Mouse (Mus musculus) midbrain, postnatal 0 days (tissue): Measurements from ENCODE around the gene Homer2. TPM values are rescaled to one million over a fixed set of nuclear protein-coding genes. Genes with fewer than 3 reads are reported as not detected.

Source experiments
- ATAC-seq: fragments of 200-750 bp; cut with Nextera tagmentation; 2 replicates; pipeline ENCODE4 v1.8.0; 2017; ENCODE audit warnings: moderate number of reproducible peaks, mild to moderate bottlenecking, moderate TSS enrichment, moderate library complexity; ENCODE audit not compliant: low FRiP score
- DNase-seq: peaks from one replicate; pipeline ENCODE4 v3.0.0-alpha.2; 2015; ENCODE audit warnings: low spot score
- H3K27ac ChIP-seq: fragments of 300-500 bp; sonication (generic); 2 replicates; pipeline ENCODE4 v1.5.1; 2014; ENCODE audit warnings: low read depth, mild to moderate bottlenecking, low read length, mixed read lengths
- H3K27me3 ChIP-seq: fragments of 300-500 bp; sonication (generic); 2 replicates; pipeline ENCODE4 v1.6.1; 2014; ENCODE audit warnings: low read length, control low read depth, mixed read lengths; ENCODE audit not compliant: insufficient read depth
- H3K36me3 ChIP-seq: fragments of 300-500 bp; sonication (generic); 2 replicates; pipeline ENCODE4 v1.6.1; 2014; ENCODE audit warnings: low read length, control low read depth, mixed read lengths; ENCODE audit not compliant: insufficient read depth
- H3K4me1 ChIP-seq: fragments of 300-500 bp; sonication (generic); 2 replicates; pipeline ENCODE4 v1.6.1; 2014; ENCODE audit warnings: mild to moderate bottlenecking, control low read depth, antibody characterized with exemption, low read length, mixed read lengths; ENCODE audit not compliant: insufficient read depth
- H3K4me2 ChIP-seq: fragments of 300-500 bp; sonication (generic); 2 replicates; pipeline ENCODE4 v1.6.1; 2014; ENCODE audit warnings: low read depth, mild to moderate bottlenecking, low read length, mixed read lengths; ENCODE audit not compliant: poor library complexity, severe bottlenecking
- H3K4me3 ChIP-seq: fragments of 300-500 bp; sonication (generic); 2 replicates; pipeline ENCODE4 v1.5.1; 2014; ENCODE audit warnings: low read depth, mild to moderate bottlenecking, low read length, moderate library complexity
- H3K9ac ChIP-seq: fragments of 300-500 bp; sonication (generic); replicated peaks from 2 replicates; pipeline ENCODE4 v1.6.1; 2014; ENCODE audit warnings: mild to moderate bottlenecking, low read length, moderate library complexity, mixed read lengths; ENCODE audit not compliant: poor library complexity, severe bottlenecking
- H3K9me3 ChIP-seq: fragments of 300-500 bp; sonication (generic); 2 replicates; pipeline ENCODE4 v1.6.1; 2016; ENCODE audit warnings: low read length, control low read depth
- CTCF ChIP-seq: IDR thresholded peaks from 2 replicates; pipeline ENCODE4 v1.5.1; 2016; ENCODE audit warnings: antibody characterized with exemption, mild to moderate bottlenecking
- WGBS: fragments of 180-500 bp; shearing (Covaris S2); extraction: QIAGEN DNeasy Blood & Tissue Kit; methylation state at CpG from one replicate; pipeline ENCODE4 v1.1.7; 2014; 5-methylcytosine and 5-hydroxymethylcytosine counted together
- polyA plus RNA-seq: library from polyadenylated mRNA; unstranded; fragments of >200 nt; fragmentation: Nextera tagmentation; extraction: Ambion mirVana; gene quantifications from 2 replicates; pipeline ENCODE4 v1.2.1, GENCODE M21; 2015
- total RNA-seq: library from RNA; depleted of rRNA; stranded (reverse); fragments of >200 nt; gene quantifications from 2 replicates; pipeline ENCODE4 v1.2.3, GENCODE M21; 2014

The Homer2 gene
- total and polyA plus RNA-seq, 2 experiments from 2014 or later, result 25.6 to 29.5 TPM

DNA sequence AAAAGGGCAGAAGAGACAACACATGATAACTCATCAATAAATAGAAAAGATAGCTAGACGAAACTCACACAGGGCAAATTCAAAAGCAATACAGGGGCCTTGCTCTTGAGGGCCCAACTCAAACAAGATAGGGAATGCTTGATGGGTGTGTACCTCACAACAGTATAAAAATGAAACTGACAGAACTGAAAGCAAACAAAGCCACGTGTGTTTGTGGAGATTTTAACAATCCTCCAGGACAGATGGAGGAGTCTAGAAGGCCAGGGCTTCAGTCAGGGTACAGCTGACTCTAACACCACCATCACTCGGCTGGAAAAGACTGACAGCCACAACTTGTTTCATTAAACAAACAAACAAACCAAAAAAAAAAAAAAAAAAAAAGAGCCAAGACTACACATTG is 44.3 kb downstream of the Homer2 start:
- WGBS, result 62% methylated on average over 3 of the region's 3 CpGs
- H3K4me1 ChIP-seq, result no peaks in the 10 kb centered on the region
- no peaks in the 10 kb centered on the region for H3K36me3 ChIP-seq
- H3K9ac ChIP-seq, result no peak overlapping the region
- H3K4me3 ChIP-seq, result no peak overlapping the region
- no peak overlapping the region for H3K4me2 ChIP-seq
- TF ChIP-seq CTCF, result no peak
- no peak for ATAC-seq
- H3K9me3 ChIP-seq, result no peaks in the 10 kb centered on the region
- no peaks in the 10 kb centered on the region for H3K27me3 ChIP-seq
- DNase-seq, result no peak
- H3K27ac ChIP-seq, result no peak overlapping the region

DNA sequence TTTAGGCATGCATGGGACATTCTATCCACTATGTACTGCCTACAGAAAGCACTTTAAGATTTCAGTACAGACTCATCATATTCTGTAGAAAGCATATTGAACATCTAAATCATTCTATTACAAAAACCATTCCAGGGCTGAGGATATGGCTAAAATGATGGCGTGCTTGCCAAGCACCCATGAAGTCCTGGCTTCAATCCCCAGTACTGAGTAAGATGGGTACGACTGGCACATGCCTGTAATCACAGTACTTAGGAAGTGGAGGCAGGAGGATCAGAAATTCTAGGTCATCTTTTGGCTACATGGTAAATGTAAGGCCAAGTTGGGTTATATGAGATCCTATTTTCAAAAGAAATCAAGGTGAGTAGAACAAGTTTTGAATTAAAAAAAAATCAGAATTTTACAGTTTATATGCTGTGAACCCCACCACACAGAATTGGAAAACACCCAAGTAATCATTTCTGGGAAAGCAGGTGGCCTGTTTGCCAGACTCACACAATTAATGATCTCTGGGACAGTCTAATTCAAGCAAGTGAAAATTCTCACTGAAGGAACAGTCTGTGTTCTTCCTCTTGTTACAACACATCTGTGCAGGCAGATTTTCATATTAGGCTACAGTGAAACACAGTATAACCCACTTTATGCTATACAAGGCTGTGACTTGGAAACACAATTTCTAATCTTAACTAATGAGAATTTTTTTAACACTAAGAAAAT is 49.5 kb downstream of the Homer2 start:
- Histone ChIP-seq H3K27ac (no peak overlapping the region), H3K9ac (no peak overlapping the region), H3K4me3 (no peak overlapping the region), H3K36me3 (no peaks in the 10 kb centered on the region), H3K9me3 (no peaks in the 10 kb centered on the region), H3K27me3 (no peaks in the 10 kb centered on the region), H3K4me2 (no peak overlapping the region), H3K4me1 (peaks cover 6% of the 10 kb centered on the region)
- 91% methylated on average over 2 of the region's 2 CpGs for WGBS
- TF ChIP-seq CTCF, result no peak
- ATAC-seq (no peak), DNase-seq (no peak)

DNA sequence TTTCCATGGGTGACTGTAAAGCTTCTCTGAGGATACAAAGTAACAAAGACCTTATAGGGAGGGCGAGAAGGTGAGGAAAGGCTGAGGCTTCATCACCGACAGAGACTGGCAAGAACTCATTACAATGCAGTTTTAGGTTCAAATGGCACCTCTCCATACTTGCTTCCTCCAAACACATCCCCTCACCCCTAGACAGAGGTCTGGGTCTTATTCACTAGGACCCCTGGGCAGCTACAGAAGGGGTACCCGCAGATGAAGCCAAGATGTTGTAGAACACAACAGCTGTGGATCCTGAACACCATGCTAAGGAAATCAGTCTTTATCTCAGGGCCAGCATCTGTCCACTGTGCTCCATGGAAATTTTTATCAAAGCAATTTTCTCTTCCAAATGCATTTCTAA is 50.3 kb downstream of the Homer2 start:
- no peaks in the 10 kb centered on the region for H3K36me3 ChIP-seq
- no peaks in the 10 kb centered on the region for H3K27me3 ChIP-seq
- H3K4me1 ChIP-seq, result peaks cover 11% of the 10 kb centered on the region
- H3K9me3 ChIP-seq, result no peaks in the 10 kb centered on the region
- H3K27ac ChIP-seq, result no peak overlapping the region
- 83% methylated on average over 3 of the region's 3 CpGs for WGBS
- TF ChIP-seq CTCF, result no peak
- no peak overlapping the region for H3K4me3 ChIP-seq
- no peak overlapping the region for H3K9ac ChIP-seq
- DNase-seq, result no peak
- no peak for ATAC-seq
- H3K4me2 ChIP-seq, result no peak overlapping the region

DNA sequence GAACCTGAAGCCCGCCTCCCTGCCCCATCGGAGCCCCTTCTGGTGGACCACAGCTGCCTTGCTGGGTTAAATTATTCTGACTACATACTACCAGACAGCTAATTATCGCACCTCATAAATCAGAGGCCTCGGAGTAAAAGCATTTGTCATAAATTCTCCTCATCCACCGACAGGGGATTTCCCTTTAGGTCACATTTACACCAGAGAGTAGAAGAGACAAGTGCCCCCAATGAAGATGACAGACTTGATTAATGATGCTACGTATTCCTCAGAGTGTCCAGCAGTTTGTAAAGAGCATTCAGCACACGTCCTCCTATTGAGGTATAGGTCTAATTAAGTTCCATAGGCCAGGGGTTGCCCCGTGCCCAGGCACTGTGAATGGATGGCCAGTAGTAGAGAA is 50.7 kb downstream of the Homer2 start:
- no peak for ATAC-seq
- no peaks in the 10 kb centered on the region for H3K36me3 ChIP-seq
- H3K9me3 ChIP-seq, result no peaks in the 10 kb centered on the region
- 53% methylated on average over 8 of the region's 8 CpGs for WGBS
- no peak for TF ChIP-seq CTCF
- no peak overlapping the region for H3K27ac ChIP-seq
- H3K27me3 ChIP-seq, result no peaks in the 10 kb centered on the region
- H3K4me2 ChIP-seq, result no peak overlapping the region
- H3K4me1 ChIP-seq, result peaks cover 11% of the 10 kb centered on the region
- DNase-seq, result peak; percentile 42
- H3K4me3 ChIP-seq, result no peak overlapping the region
- no peak overlapping the region for H3K9ac ChIP-seq

DNA sequence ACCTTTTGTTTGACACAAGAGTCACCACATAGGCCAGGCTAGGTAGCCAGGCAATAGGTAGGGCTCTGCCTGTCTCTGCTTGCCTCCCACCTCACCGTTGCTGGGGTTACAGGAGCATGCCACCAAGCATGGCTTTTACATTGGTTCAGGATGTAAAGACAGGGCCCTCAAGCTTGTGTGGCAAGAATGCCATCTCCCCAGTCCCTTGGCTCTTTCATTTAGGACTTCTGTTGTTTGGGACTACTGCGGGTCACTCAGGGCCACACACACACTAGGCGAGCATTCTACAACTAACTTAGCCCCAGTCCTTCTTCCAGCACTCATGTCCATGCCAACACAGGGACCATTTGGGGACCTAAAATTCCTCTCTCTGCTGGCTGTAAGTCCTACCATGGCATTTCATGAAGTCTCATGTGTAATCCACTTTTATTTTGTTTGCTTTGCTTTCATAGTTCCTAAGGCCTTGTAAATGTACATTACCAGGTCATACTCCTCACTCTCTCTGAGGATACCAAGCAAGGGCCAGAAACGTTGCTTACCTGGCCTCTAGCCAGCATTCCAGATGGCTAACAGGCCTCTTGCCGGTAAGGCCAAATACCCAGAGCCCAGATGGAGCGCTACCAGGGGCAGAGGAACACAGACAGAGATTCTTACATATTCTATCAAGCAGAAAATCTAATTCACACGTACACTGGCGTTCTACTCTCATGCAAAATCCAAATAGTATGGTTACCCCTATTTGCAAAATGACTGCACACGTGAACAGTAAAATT is 52.2 kb downstream of the Homer2 start:
- WGBS, result 66% methylated on average over 9 of the region's 9 CpGs
- H3K4me3 ChIP-seq, result no peak overlapping the region
- 0 out of 2 replicates have a peak overlapping the region, but pooled peaks have one; percentile 47 for H3K27ac ChIP-seq
- H3K4me1 ChIP-seq, result peaks cover 17% of the 10 kb centered on the region
- H3K27me3 ChIP-seq, result no peaks in the 10 kb centered on the region
- no peaks in the 10 kb centered on the region for H3K9me3 ChIP-seq
- no peaks in the 10 kb centered on the region for H3K36me3 ChIP-seq
- no peak for TF ChIP-seq CTCF
- ATAC-seq, result no peak
- no peak overlapping the region for H3K9ac ChIP-seq
- DNase-seq, result peak; percentile 85
- no peak overlapping the region for H3K4me2 ChIP-seq

DNA sequence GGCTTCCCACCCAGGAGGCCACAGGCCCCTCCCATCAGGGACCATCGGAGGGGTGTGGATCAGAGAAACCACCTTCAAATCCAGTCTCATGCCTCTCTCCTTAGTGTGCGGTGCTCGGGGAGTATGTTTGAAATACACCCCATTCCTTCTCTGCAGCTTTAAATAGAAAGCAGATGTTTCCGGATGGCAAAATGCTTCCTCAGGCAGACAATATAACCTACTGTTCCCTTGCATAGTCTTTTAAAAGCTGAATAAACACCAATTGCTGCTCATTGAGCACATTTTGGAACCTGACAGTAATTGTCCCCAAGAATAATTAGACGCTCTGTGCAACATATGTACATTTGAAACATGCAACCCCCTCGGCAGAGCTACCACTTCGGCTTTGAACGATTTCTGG is 53.3 kb downstream of the Homer2 start:
- WGBS, result 38% methylated on average over 8 of the region's 8 CpGs
- peaks cover 17% of the 10 kb centered on the region for H3K4me1 ChIP-seq
- ATAC-seq (no peak), DNase-seq (peak; percentile 50)
- no peaks in the 10 kb centered on the region for H3K9me3 ChIP-seq
- H3K9ac ChIP-seq, result no peak overlapping the region
- no peak overlapping the region for H3K4me3 ChIP-seq
- H3K27me3 ChIP-seq, result no peaks in the 10 kb centered on the region
- peak overlapping the region; percentile 40; the same call in 1 of the 2 replicates for H3K27ac ChIP-seq
- H3K4me2 ChIP-seq, result peak overlapping the region; percentile 2; the same call in 1 of the 2 replicates
- no peak for TF ChIP-seq CTCF
- H3K36me3 ChIP-seq, result no peaks in the 10 kb centered on the region
